Mouse (Mus musculus) CD4-positive helper T cell, adult 2 months (primary cell): ENCODE results near the gene Cbfa2t3.

ENCODE experiments used
- DNase-seq: peaks from one replicate; pipeline ENCODE4 v3.0.0-alpha.2; 2012; ENCODE audit warnings: low read depth, missing footprints, low spot score

The Cbfa2t3 gene

GRCm38 (mm10) chr8:122718711-122719499, 20.0 kb upstream of the Cbfa2t3 start:
- DNase-seq: no peak

GRCm38 (mm10) chr8:122717869-122718509, 19.1 kb upstream of the Cbfa2t3 start:
- DNase-seq: no peak

GRCm38 (mm10) chr8:122716566-122716965, 17.7 kb upstream of the Cbfa2t3 start:
- DNase-seq: no peak

GRCm38 (mm10) chr8:122713157-122713518, 14.2 kb upstream of the Cbfa2t3 start:
- DNase-seq: no peak

- DNase-seq: no peak
These were observed 13.7 kb upstream of the Cbfa2t3 start for GRCm38 (mm10) chr8:122712411-122713156.

- peak; percentile 63 for DNase-seq
These were observed 13.0 kb upstream of the Cbfa2t3 start for GRCm38 (mm10) chr8:122711891-122712365.

- no peak for DNase-seq
These were observed 12.6 kb upstream of the Cbfa2t3 start for GRCm38 (mm10) chr8:122711480-122711879.

GRCm38 (mm10) chr8:122709340-122710111, 10.6 kb upstream of the Cbfa2t3 start:
- DNase-seq: peak; percentile 20

- DNase-seq: no peak
These were observed 8.3 kb upstream of the Cbfa2t3 start for GRCm38 (mm10) chr8:122707184-122707583.

GRCm38 (mm10) chr8:122705901-122706561, 7.1 kb upstream of the Cbfa2t3 start:
- no peak for DNase-seq

- DNase-seq: no peak
These were observed 5.7 kb upstream of the Cbfa2t3 start for GRCm38 (mm10) chr8:122704612-122705011.

GRCm38 (mm10) chr8:122702957-122703356, 4.0 kb upstream of the Cbfa2t3 start:
- DNase-seq: no peak

GRCm38 (mm10) chr8:122702301-122702941, 3.5 kb upstream of the Cbfa2t3 start:
- peak; percentile 47 for DNase-seq

GRCm38 (mm10) chr8:122701441-122702185, 2.7 kb upstream of the Cbfa2t3 start:
- peak; percentile 65 for DNase-seq

GRCm38 (mm10) chr8:122700628-122701027, 1.7 kb upstream of the Cbfa2t3 start:
- DNase-seq: peak; percentile 27

- DNase-seq: no peak
These were observed 598 bp downstream of the Cbfa2t3 start for GRCm38 (mm10) chr8:122698254-122698768.

- DNase-seq: no peak
These were observed 1.3 kb downstream of the Cbfa2t3 start for GRCm38 (mm10) chr8:122697586-122697985.

- no peak for DNase-seq
These were observed 1.7 kb downstream of the Cbfa2t3 start for GRCm38 (mm10) chr8:122697181-122697581.

GRCm38 (mm10) chr8:122695438-122696042, 3.4 kb downstream of the Cbfa2t3 start:
- no peak for DNase-seq
